Mouse (Mus musculus): ENCODE measurements around the gene 2310022B05Rik. TPM values are rescaled to one million over a fixed set of nuclear protein-coding genes. Genes with fewer than 3 reads are reported as not detected.

The 2310022B05Rik gene
- polyA plus RNA-seq, 1 experiment from 2014 or later, result 25.1 TPM

GRCm38 (mm10) chr8:124630891-124631290, 32.3 kb downstream of the 2310022B05Rik start:
- Histone ChIP-seq H3K9me3 (no peaks in the 10 kb centered on the region), H3K4me1 (peaks cover 14% of the 10 kb centered on the region; the same call in 1 of the 2 replicates), H3K27ac (no peak overlapping the region), H3K27me3 (replicated peaks) (no peaks in the 10 kb centered on the region), H3K36me3 (no peaks in the 10 kb centered on the region), H3K9ac (no peak overlapping the region), H3K4me2 (no peak overlapping the region), H3K4me3 (replicated peaks) (no peak overlapping the region)
- WGBS, result 81% methylated on average over 4 of the region's 4 CpGs
- ATAC-seq (ENCODE audit: insufficient read depth, low FRiP score, low read depth), result no peak

GRCm38 (mm10) chr8:124630489-124630888, 32.7 kb downstream of the 2310022B05Rik start:
- Histone ChIP-seq H3K27me3 (replicated peaks) (no peaks in the 10 kb centered on the region), H3K4me1 (peaks cover 14% of the 10 kb centered on the region; the same call in 1 of the 2 replicates), H3K27ac (no peak overlapping the region), H3K4me3 (replicated peaks) (no peak overlapping the region), H3K4me2 (no peak overlapping the region), H3K36me3 (no peaks in the 10 kb centered on the region), H3K9ac (no peak overlapping the region), H3K9me3 (no peaks in the 10 kb centered on the region)
- ATAC-seq (ENCODE audit: insufficient read depth, low FRiP score, low read depth), result no peak
- 65% methylated on average over 6 of the region's 6 CpGs for WGBS

- Histone ChIP-seq H3K9ac (no peak overlapping the region), H3K4me1 (no peaks in the 10 kb centered on the region), H3K27me3 (replicated peaks) (no peaks in the 10 kb centered on the region), H3K4me3 (replicated peaks) (no peak overlapping the region), H3K9me3 (no peaks in the 10 kb centered on the region), H3K36me3 (no peaks in the 10 kb centered on the region), H3K27ac (no peak overlapping the region), H3K4me2 (no peak overlapping the region)
- ATAC-seq (ENCODE audit: insufficient read depth, low FRiP score, low read depth), result no peak
- WGBS, result 81% methylated on average over 9 of the region's 9 CpGs
Measured at GRCm38 (mm10) chr8:124626251-124626650, 36.9 kb downstream of the 2310022B05Rik start.

GRCm38 (mm10) chr8:124621255-124621654, 41.9 kb downstream of the 2310022B05Rik start:
- H3K4me1 ChIP-seq, result no peaks in the 10 kb centered on the region
- H3K27me3 ChIP-seq (replicated peaks), result no peaks in the 10 kb centered on the region
- H3K9me3 ChIP-seq, result no peaks in the 10 kb centered on the region
- no peak overlapping the region for H3K27ac ChIP-seq
- no peak overlapping the region for H3K9ac ChIP-seq
- 67% methylated on average over 5 of the region's 5 CpGs for WGBS
- H3K4me2 ChIP-seq, result no peak overlapping the region
- H3K4me3 ChIP-seq (replicated peaks), result no peak overlapping the region
- no peak for ATAC-seq (ENCODE audit: insufficient read depth, low FRiP score, low read depth)
- H3K36me3 ChIP-seq, result no peaks in the 10 kb centered on the region

- H3K4me2 ChIP-seq, result no peak overlapping the region
- H3K4me1 ChIP-seq, result no peaks in the 10 kb centered on the region
- H3K36me3 ChIP-seq, result no peaks in the 10 kb centered on the region
- no peak overlapping the region for H3K4me3 ChIP-seq (replicated peaks)
- H3K9me3 ChIP-seq, result no peaks in the 10 kb centered on the region
- H3K27ac ChIP-seq, result no peak overlapping the region
- no peak for ATAC-seq (ENCODE audit: insufficient read depth, low FRiP score, low read depth)
- no peak overlapping the region for H3K9ac ChIP-seq
- no peaks in the 10 kb centered on the region for H3K27me3 ChIP-seq (replicated peaks)
- WGBS, result 49% methylated on average over 9 of the region's 9 CpGs
Measured at GRCm38 (mm10) chr8:124618252-124618651, 44.9 kb downstream of the 2310022B05Rik start.

GRCm38 (mm10) chr8:124617266-124617869, 45.8 kb downstream of the 2310022B05Rik start:
- Histone ChIP-seq H3K4me3 (replicated peaks) (peak overlapping the region; percentile 27), H3K9ac (no peak overlapping the region), H3K27me3 (replicated peaks) (no peaks in the 10 kb centered on the region), H3K9me3 (no peaks in the 10 kb centered on the region), H3K4me2 (peak overlapping the region; percentile 57), H3K27ac (no peak overlapping the region), H3K36me3 (no peaks in the 10 kb centered on the region), H3K4me1 (no peaks in the 10 kb centered on the region)
- 11% methylated on average over 17 of the region's 17 CpGs for WGBS
- peak; percentile 56; the same call in 1 of the 2 replicates for ATAC-seq (ENCODE audit: insufficient read depth, low FRiP score, low read depth)

- Histone ChIP-seq H3K27ac (no peak overlapping the region), H3K9ac (no peak overlapping the region), H3K9me3 (no peaks in the 10 kb centered on the region), H3K36me3 (no peaks in the 10 kb centered on the region), H3K4me1 (no peaks in the 10 kb centered on the region), H3K4me3 (replicated peaks) (no peak overlapping the region), H3K4me2 (no peak overlapping the region), H3K27me3 (replicated peaks) (no peaks in the 10 kb centered on the region)
- WGBS, result 67% methylated on average over 5 of the region's 6 CpGs
- ATAC-seq (ENCODE audit: insufficient read depth, low FRiP score, low read depth), result no peak
Measured at GRCm38 (mm10) chr8:124614325-124614724, 48.8 kb downstream of the 2310022B05Rik start.

GRCm38 (mm10) chr8:124608972-124609353, 54.2 kb downstream of the 2310022B05Rik start:
- no peak overlapping the region for H3K4me3 ChIP-seq (replicated peaks)
- H3K4me2 ChIP-seq, result no peak overlapping the region
- no peak overlapping the region for H3K27ac ChIP-seq
- H3K9me3 ChIP-seq, result no peaks in the 10 kb centered on the region
- no peak for ATAC-seq (ENCODE audit: insufficient read depth, low FRiP score, low read depth)
- H3K9ac ChIP-seq, result no peak overlapping the region
- 0 out of 2 replicates have a peak, but pooled peaks cover 3% of the 10 kb centered on the region for H3K4me1 ChIP-seq
- no peaks in the 10 kb centered on the region for H3K36me3 ChIP-seq
- 68% methylated on average over 9 of the region's 9 CpGs for WGBS
- 0 out of 2 replicates have a peak, but pooled peaks cover 4% of the 10 kb centered on the region for H3K27me3 ChIP-seq (replicated peaks)

- H3K4me3 ChIP-seq (replicated peaks), result no peak overlapping the region
- 0 out of 2 replicates have a peak, but pooled peaks cover 4% of the 10 kb centered on the region for H3K27me3 ChIP-seq (replicated peaks)
- H3K4me2 ChIP-seq, result no peak overlapping the region
- no peak overlapping the region for H3K27ac ChIP-seq
- H3K4me1 ChIP-seq, result 0 out of 2 replicates have a peak, but pooled peaks cover 3% of the 10 kb centered on the region
- no peak for ATAC-seq (ENCODE audit: insufficient read depth, low FRiP score, low read depth)
- 68% methylated on average over 13 of the region's 13 CpGs for WGBS
- H3K9me3 ChIP-seq, result no peaks in the 10 kb centered on the region
- no peaks in the 10 kb centered on the region for H3K36me3 ChIP-seq
- H3K9ac ChIP-seq, result no peak overlapping the region
Measured at GRCm38 (mm10) chr8:124608239-124608971, 54.8 kb downstream of the 2310022B05Rik start.

- ATAC-seq (ENCODE audit: insufficient read depth, low FRiP score, low read depth), result no peak
- Histone ChIP-seq H3K27ac (no peak overlapping the region), H3K4me2 (no peak overlapping the region), H3K9me3 (no peaks in the 10 kb centered on the region), H3K4me1 (0 out of 2 replicates have a peak, but pooled peaks cover 2% of the 10 kb centered on the region), H3K4me3 (replicated peaks) (no peak overlapping the region), H3K27me3 (replicated peaks) (0 out of 2 replicates have a peak, but pooled peaks cover 4% of the 10 kb centered on the region), H3K9ac (no peak overlapping the region), H3K36me3 (no peaks in the 10 kb centered on the region)
- WGBS, result 68% methylated on average over 5 of the region's 5 CpGs
Measured at GRCm38 (mm10) chr8:124604066-124604465, 59.1 kb downstream of the 2310022B05Rik start.

GRCm38 (mm10) chr8:124589393-124589792, 73.8 kb downstream of the 2310022B05Rik start:
- Histone ChIP-seq H3K4me3 (replicated peaks) (no peak overlapping the region), H3K9ac (no peak overlapping the region), H3K4me1 (peaks cover 7% of the 10 kb centered on the region; the same call in 1 of the 2 replicates), H3K27ac (no peak overlapping the region), H3K27me3 (replicated peaks) (no peaks in the 10 kb centered on the region), H3K4me2 (no peak overlapping the region), H3K36me3 (no peaks in the 10 kb centered on the region), H3K9me3 (no peaks in the 10 kb centered on the region)
- ATAC-seq (ENCODE audit: insufficient read depth, low FRiP score, low read depth), result no peak
- 68% methylated on average over 4 of the region's 4 CpGs for WGBS

- no peaks in the 10 kb centered on the region for H3K9me3 ChIP-seq
- no peak for ATAC-seq (ENCODE audit: insufficient read depth, low FRiP score, low read depth)
- H3K36me3 ChIP-seq, result no peaks in the 10 kb centered on the region
- peaks cover 7% of the 10 kb centered on the region; the same call in 1 of the 2 replicates for H3K4me1 ChIP-seq
- no peak overlapping the region for H3K4me2 ChIP-seq
- H3K27me3 ChIP-seq (replicated peaks), result no peaks in the 10 kb centered on the region
- H3K27ac ChIP-seq, result no peak overlapping the region
- no peak overlapping the region for H3K9ac ChIP-seq
- 74% methylated on average over 2 of the region's 2 CpGs for WGBS
- H3K4me3 ChIP-seq (replicated peaks), result no peak overlapping the region
Measured at GRCm38 (mm10) chr8:124586556-124586955, 76.6 kb downstream of the 2310022B05Rik start.

Data from stomach, embryonic 15.5 days (tissue).